Comparison of ENCODE assay signal across 13 mouse cellular contexts in genomic region chr4:12736411-12736810, GRCm38 (mm10).
"Had no signal": no experiment of that assay in that cellular context is flagged by ENCODE, and none has a peak within 500 bp of the region (broad histone marks: within the 10 kb centered on the region; RNA-seq: fewer than 3 reads in every experiment).

No protein-coding gene starts in this region.

- H3K4me2 ChIP-seq: liver, embryonic 13.5 days; midbrain, embryonic 11.5 days; midbrain, embryonic 15.5 days had no signal

- H3K36me3 ChIP-seq: liver, embryonic 13.5 days; midbrain, embryonic 15.5 days had no signal

- H3K9me3 ChIP-seq: liver, embryonic 13.5 days; midbrain, embryonic 15.5 days had no signal

- H3K9ac ChIP-seq: liver, embryonic 13.5 days; midbrain, embryonic 15.5 days had no signal

- H3K27me3 ChIP-seq: liver, embryonic 13.5 days; midbrain, embryonic 15.5 days had no signal

- H3K27ac ChIP-seq: left cerebral cortex, adult 2 months; liver, embryonic 13.5 days; midbrain, embryonic 15.5 days had no signal

- H3K4me1 ChIP-seq: liver, embryonic 13.5 days; midbrain, embryonic 15.5 days had no signal

- DNase-seq: kidney, postnatal 36 days; layer of hippocampus, postnatal 36 days; liver, embryonic 13.5 days; lung, adult 2 months; lung, postnatal 14 days; lung, postnatal 4 days; thymus, adult 18-20 months; thymus, postnatal 36 days had no signal

- H3K4me3 ChIP-seq: left cerebral cortex, adult 2 months; liver, embryonic 13.5 days; midbrain, embryonic 15.5 days; myocyte had no signal

- ATAC-seq: intestine, embryonic 16.5 days; midbrain, embryonic 15.5 days had no signal
